Mouse (Mus musculus) left cerebral cortex, adult 9 months (tissue): ENCODE data around the gene Myb.

ENCODE experiments used
- DNase-seq, 2 experiments: peaks; one replicate each; pipeline ENCODE4 v3.0.0; 2022; ENCODE audit warnings: low spot score in 2 of 2

Gene Myb

DNA sequence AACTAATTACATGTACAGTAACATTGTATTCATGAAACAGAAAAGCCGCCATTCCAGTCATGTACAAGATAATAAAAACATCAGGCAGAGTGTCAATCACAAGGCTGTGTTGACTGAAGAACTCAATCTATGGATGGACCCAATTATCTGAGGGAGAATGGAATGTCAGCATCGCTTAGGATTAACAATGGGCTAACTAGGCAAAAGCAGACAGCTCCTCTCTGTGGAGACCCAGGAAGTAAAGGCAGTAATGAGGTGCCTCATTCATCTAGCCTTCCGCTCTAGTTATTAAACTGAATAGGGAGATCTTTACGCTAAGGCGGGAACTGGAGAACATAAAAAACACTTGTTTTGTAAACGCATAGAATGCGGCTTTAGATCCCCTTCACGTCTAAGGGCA is 78.3 kb downstream of the Myb start:
- DNase-seq: no peak

GRCm38 (mm10) chr10:21077151-21077719 is 83.5 kb downstream of the Myb start:
- peak in 1 of 2 experiments; percentile 16 for DNase-seq

- DNase-seq: no peak
Measured at GRCm38 (mm10) chr10:21076731-21077130, 84.1 kb downstream of the Myb start.

- DNase-seq: no peak
Measured at GRCm38 (mm10) chr10:21076137-21076536, 84.6 kb downstream of the Myb start.
